Mouse (Mus musculus): ENCODE measurements around the gene Gtf2a2. TPM values are rescaled to one million over a fixed set of nuclear protein-coding genes. Genes with fewer than 3 reads are reported as not detected.

Gtf2a2 gene
- 182 and 199 TPM in 2 replicates for polyA plus RNA-seq (2015; fragmentation: Nextera tagmentation; extraction: Ambion mirVana)

DNA sequence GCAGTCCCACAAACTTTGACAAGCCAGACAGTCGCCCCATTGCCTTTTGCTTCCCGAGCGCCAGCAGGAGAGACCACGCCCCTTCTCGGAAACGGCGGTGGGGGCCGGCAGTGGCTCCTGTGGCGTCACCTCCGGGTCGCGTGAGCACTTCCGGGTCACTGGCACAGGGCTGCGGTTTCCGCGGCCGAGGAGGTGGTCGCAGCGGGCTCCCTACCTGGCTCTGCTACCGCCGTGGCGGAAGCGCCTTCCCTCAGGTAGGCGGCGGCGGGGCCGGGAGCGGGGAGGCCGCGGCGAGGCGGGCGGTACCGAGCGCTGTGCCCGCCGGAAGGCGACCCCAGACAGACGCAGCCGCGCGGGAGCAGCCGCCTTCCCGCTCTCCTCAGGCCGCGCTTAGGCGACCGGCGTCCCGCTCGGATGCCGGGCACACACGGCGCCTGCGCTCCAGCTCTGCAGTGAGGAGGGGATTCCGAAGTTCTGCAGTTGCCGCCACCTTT lies at the start of gene Gtf2a2:
Gene Gtf2a2, plus strand, starts transcription at position 143 of the 494 bp plus-strand sequence.

GRCm38 (mm10) chr9:69989303-69990121 lies 22.8 kb upstream of the Gtf2a2 start, which contains the start of gene Bnip2:
TSS of gene Bnip2 (plus strand) at chr9:69989466.

GRCm38 (mm10) chr9:70037988-70038387 lies 25.6 kb downstream of the Gtf2a2 start, which contains the start of gene Gcnt3:
TSS of gene Gcnt3 (minus strand) at chr9:70038088.

Other genes starting within 250 kb of the Gtf2a2 start
- gene Bnip2, start 23.1 kb upstream of the Gtf2a2 start, polyA plus RNA-seq (2015; fragmentation: Nextera tagmentation; extraction: Ambion mirVana), result 58.9 and 66.3 TPM in 2 replicates
- not detected in 2 replicates for gene Gcnt3, start 25.5 kb downstream of the Gtf2a2 start, polyA plus RNA-seq (2015; fragmentation: Nextera tagmentation; extraction: Ambion mirVana)
- 0.46 and 0.59 TPM in 2 replicates for gene Fam81a, start 130.0 kb downstream of the Gtf2a2 start, polyA plus RNA-seq (2015; fragmentation: Nextera tagmentation; extraction: Ambion mirVana)
- 2.2 and 3.7 TPM in 2 replicates for gene Myo1e, start 194.8 kb downstream of the Gtf2a2 start, polyA plus RNA-seq (2015; fragmentation: Nextera tagmentation; extraction: Ambion mirVana)

All from spleen, postnatal 0 days (tissue).